Mouse (Mus musculus) embryonic facial prominence, embryonic 14.5 days (tissue): ENCODE measurements around the gene Ak3. TPM values are rescaled to one million over a fixed set of nuclear protein-coding genes. Genes with fewer than 3 reads are reported as not detected.
A peak's percentile ranks its signal among the peaks of the same experiment; 100 is the strongest.

ENCODE experiments used
- ATAC-seq: fragments of 200-750 bp; cut with Nextera tagmentation; 2 replicates; pipeline ENCODE4 v1.8.0; 2017; ENCODE audit warnings: low read depth, moderate number of reproducible peaks, moderate TSS enrichment
- DNase-seq: peaks from one replicate; pipeline ENCODE4 v3.0.0-alpha.2; 2015; ENCODE audit warnings: low spot score
- H3K27ac ChIP-seq: fragments of 300-500 bp; sonication (generic); replicated peaks from 2 replicates; pipeline ENCODE4 v1.5.1; 2014; ENCODE audit warnings: low read depth, mild to moderate bottlenecking, low read length, moderate library complexity
- H3K27me3 ChIP-seq: fragments of 300-500 bp; sonication (generic); replicated peaks from 2 replicates; pipeline ENCODE4 v1.6.1; 2014; ENCODE audit warnings: low read length; ENCODE audit not compliant: control insufficient read depth, insufficient read depth
- H3K36me3 ChIP-seq: fragments of 300-500 bp; sonication (generic); 2 replicates; pipeline ENCODE4 v1.6.1; 2014; ENCODE audit warnings: low read length, mixed read lengths; ENCODE audit not compliant: control insufficient read depth, insufficient read depth
- H3K4me1 ChIP-seq: fragments of 300-500 bp; sonication (generic); 2 replicates; pipeline ENCODE4 v1.6.1; 2014; ENCODE audit warnings: antibody characterized with exemption, low read length; ENCODE audit not compliant: control insufficient read depth, insufficient read depth
- H3K4me2 ChIP-seq: fragments of 300-500 bp; sonication (generic); 2 replicates; pipeline ENCODE4 v1.6.1; 2014; ENCODE audit warnings: low read depth, mild to moderate bottlenecking, low read length, moderate library complexity, mixed read lengths
- H3K4me3 ChIP-seq: fragments of 300-500 bp; sonication (generic); 2 replicates; pipeline ENCODE4 v1.5.1; 2014; ENCODE audit warnings: low read depth, mild to moderate bottlenecking, low read length
- H3K9ac ChIP-seq: fragments of 300-500 bp; sonication (generic); 2 replicates; pipeline ENCODE4 v1.6.1; 2014; ENCODE audit warnings: low read depth, mild to moderate bottlenecking, low read length, moderate library complexity, mixed read lengths
- H3K9me3 ChIP-seq: fragments of 300-500 bp; sonication (generic); 2 replicates; pipeline ENCODE4 v1.6.1; 2016; ENCODE audit warnings: low read length; ENCODE audit not compliant: control insufficient read depth
- WGBS: fragments of 180-500 bp; shearing (Covaris S2); extraction: QIAGEN DNeasy Blood & Tissue Kit; methylation state at CpG from one replicate; pipeline ENCODE4 v1.1.7; 2014; 5-methylcytosine and 5-hydroxymethylcytosine counted together
- polyA plus RNA-seq: library from polyadenylated mRNA; unstranded; fragments of >200 nt; fragmentation: Nextera tagmentation; extraction: Ambion mirVana; gene quantifications from 2 replicates; pipeline ENCODE4 v1.2.1, GENCODE M21; 2014

Gene Ak3
- polyA plus RNA-seq, result 93.5 and 95.5 TPM in 2 replicates

GRCm38 (mm10) chr19:29047334-29048170 lies at the start of gene Ak3:
Gene Ak3, minus strand, starts transcription at chr19:29047961.
- Histone ChIP-seq H3K27me3 (no peaks in the 10 kb centered on the region), H3K9ac (peak within 1 kb of the TSS; percentile 79), H3K27ac (peak within 1 kb of the TSS; percentile 86), H3K4me2 (peak within 1 kb of the TSS; percentile 56), H3K9me3 (no peaks in the 10 kb centered on the region), H3K4me1 (peaks cover 9% of the 10 kb centered on the region; the same call in 1 of the 2 replicates), H3K36me3 (no peaks in the 10 kb centered on the region), H3K4me3 (peak within 1 kb of the TSS; percentile 69)
- DNase-seq (peak; percentile 81), ATAC-seq (peak; percentile 90)
- 0% methylated on average over 42 of the region's 68 CpGs for WGBS

GRCm38 (mm10) chr19:29092194-29092593 lies 44.4 kb upstream of the Ak3 start:
- ATAC-seq, result no peak
- Histone ChIP-seq H3K4me2 (no peak overlapping the region), H3K4me3 (no peak overlapping the region), H3K9me3 (no peaks in the 10 kb centered on the region), H3K27ac (no peak overlapping the region), H3K4me1 (no peaks in the 10 kb centered on the region), H3K36me3 (no peaks in the 10 kb centered on the region), H3K9ac (no peak overlapping the region), H3K27me3 (no peaks in the 10 kb centered on the region)
- no peak for DNase-seq

DNA sequence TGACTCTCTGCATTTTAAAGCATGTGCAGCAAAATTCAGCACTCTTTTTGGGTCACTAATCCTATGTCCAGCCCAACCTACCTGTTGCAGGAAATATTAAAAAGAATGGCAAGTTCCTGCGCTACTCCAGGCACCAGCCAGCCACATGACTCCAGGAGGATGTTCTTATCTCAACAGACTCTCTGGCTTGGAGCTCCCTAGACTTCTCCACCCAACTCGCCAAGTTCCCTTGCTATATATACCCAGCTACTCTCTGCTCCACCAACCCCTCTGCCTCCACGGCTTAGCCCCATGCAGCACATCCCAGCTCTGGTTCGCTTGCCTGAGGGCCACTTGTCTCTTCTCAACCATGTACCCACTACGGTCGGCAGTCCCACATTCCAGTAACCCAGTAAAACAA lies 40.9 kb upstream of the Ak3 start:
- WGBS, result 79% methylated on average over 6 of the region's 6 CpGs
- ATAC-seq (no peak), DNase-seq (no peak)
- no peak overlapping the region for H3K9ac ChIP-seq
- no peaks in the 10 kb centered on the region for H3K9me3 ChIP-seq
- no peak overlapping the region for H3K4me2 ChIP-seq
- no peak overlapping the region for H3K27ac ChIP-seq
- no peaks in the 10 kb centered on the region for H3K27me3 ChIP-seq
- H3K36me3 ChIP-seq, result no peaks in the 10 kb centered on the region
- H3K4me3 ChIP-seq, result no peak overlapping the region
- no peaks in the 10 kb centered on the region for H3K4me1 ChIP-seq

DNA sequence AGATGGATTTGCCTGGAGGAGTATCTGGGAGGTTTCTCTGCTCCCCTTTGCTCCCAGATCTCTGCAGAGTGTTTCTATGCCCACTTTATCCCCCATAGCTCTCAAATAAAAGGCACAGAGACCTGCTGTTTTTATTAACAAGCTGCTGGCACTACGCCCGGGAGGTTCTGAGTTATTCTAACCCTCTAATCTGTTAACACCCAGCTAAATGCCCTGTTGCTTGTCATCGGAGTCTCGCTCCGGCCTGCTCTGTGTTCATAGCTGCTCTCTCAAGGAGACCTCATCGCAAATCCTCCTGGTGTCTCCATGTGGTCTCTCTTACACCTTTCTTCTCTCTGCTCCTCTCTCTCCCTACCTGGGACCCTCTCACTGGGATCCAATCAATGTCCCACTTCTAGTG lies 27.0 kb upstream of the Ak3 start:
- Histone ChIP-seq H3K4me1 (no peaks in the 10 kb centered on the region), H3K27me3 (no peaks in the 10 kb centered on the region), H3K9ac (no peak overlapping the region), H3K4me2 (no peak overlapping the region), H3K4me3 (no peak overlapping the region), H3K27ac (no peak overlapping the region), H3K9me3 (no peaks in the 10 kb centered on the region), H3K36me3 (no peaks in the 10 kb centered on the region)
- 48% methylated on average over 6 of the region's 6 CpGs for WGBS
- ATAC-seq (peak; percentile 67), DNase-seq (peak; percentile 89)

DNA sequence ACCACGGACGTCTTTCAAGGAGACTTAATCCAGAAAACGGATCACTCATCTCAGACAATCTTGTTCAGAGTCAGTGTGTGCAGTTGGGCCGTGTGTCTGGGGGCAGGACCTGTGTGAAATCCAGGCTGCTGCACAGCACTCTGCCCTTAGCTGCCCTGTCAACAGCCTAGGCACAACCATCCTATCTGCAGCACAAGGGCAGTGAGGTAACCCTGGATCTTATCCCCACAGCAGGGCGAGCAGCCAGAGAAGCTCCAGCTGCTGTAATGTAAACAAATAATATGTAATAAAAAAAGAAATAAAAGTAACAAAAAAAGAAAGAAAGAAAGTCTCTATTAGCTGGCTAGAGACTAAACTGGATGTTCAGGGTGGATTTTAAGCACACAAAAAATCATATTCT lies 21.4 kb upstream of the Ak3 start:
- Histone ChIP-seq H3K4me1 (peaks cover 8% of the 10 kb centered on the region; the same call in 1 of the 2 replicates), H3K36me3 (no peaks in the 10 kb centered on the region), H3K9ac (no peak overlapping the region), H3K27me3 (no peaks in the 10 kb centered on the region), H3K27ac (no peak overlapping the region), H3K4me3 (no peak overlapping the region), H3K4me2 (no peak overlapping the region), H3K9me3 (no peaks in the 10 kb centered on the region)
- WGBS, result 74% methylated on average over 5 of the region's 5 CpGs
- no peak for ATAC-seq
- DNase-seq, result no peak

- Histone ChIP-seq H3K9me3 (no peaks in the 10 kb centered on the region), H3K4me1 (peaks cover 8% of the 10 kb centered on the region; the same call in 1 of the 2 replicates), H3K4me2 (peak overlapping the region; percentile 38), H3K27ac (no peak overlapping the region), H3K9ac (peak overlapping the region; percentile 8; the same call in 1 of the 2 replicates), H3K4me3 (peak overlapping the region; percentile 24), H3K27me3 (no peaks in the 10 kb centered on the region), H3K36me3 (no peaks in the 10 kb centered on the region)
- ATAC-seq (peak; percentile 21; the same call in 1 of the 2 replicates), DNase-seq (peak; percentile 67)
- WGBS, result 20% methylated on average over 11 of the region's 11 CpGs
These were observed 19.3 kb upstream of the Ak3 start for GRCm38 (mm10) chr19:29066981-29067471.

DNA sequence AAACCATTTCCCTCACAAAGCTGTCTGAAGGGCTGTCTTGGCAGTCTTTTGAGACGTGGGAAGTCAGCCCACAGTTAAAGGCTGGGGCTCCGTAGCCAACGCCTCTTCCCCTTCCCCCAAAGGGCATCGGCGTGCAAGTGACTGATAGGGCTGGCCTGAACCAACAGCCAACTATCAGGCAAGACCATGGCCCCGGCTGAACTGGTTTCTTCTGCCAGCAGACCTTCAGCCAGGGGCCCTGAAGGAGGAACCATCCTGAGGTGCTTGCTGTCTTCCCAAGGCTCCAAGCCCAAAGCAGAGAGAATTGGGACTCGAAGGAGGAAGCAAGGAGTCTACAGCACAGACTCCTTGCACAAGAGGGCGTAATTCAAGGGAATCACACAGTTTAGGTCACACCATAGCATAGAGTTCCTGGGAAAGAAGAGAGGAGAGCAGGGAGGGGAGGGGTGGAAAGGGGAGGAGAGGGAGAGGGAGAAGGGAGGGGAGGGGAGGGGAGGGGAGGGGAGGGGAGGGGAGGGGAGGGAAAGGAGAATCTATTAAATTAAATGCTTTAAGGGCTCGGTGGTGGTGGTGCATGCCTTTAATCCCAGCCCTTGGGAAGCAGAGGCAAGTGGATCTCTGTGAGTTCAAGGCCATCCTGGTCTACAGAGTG lies 16.8 kb upstream of the Ak3 start:
- DNase-seq (no peak), ATAC-seq (peak; percentile 15; the same call in 1 of the 2 replicates)
- Histone ChIP-seq H3K4me3 (peak overlapping the region; percentile 24; the same call in 1 of the 2 replicates), H3K36me3 (no peaks in the 10 kb centered on the region), H3K27me3 (no peaks in the 10 kb centered on the region), H3K9me3 (no peaks in the 10 kb centered on the region), H3K9ac (0 out of 2 replicates have a peak overlapping the region, but pooled peaks have one; percentile 34), H3K4me1 (peaks cover 10% of the 10 kb centered on the region; the same call in 1 of the 2 replicates), H3K27ac (peak overlapping the region; percentile 13; the same call in 1 of the 2 replicates), H3K4me2 (peak overlapping the region; percentile 50)
- 55% methylated on average over 9 of the region's 9 CpGs for WGBS

DNA sequence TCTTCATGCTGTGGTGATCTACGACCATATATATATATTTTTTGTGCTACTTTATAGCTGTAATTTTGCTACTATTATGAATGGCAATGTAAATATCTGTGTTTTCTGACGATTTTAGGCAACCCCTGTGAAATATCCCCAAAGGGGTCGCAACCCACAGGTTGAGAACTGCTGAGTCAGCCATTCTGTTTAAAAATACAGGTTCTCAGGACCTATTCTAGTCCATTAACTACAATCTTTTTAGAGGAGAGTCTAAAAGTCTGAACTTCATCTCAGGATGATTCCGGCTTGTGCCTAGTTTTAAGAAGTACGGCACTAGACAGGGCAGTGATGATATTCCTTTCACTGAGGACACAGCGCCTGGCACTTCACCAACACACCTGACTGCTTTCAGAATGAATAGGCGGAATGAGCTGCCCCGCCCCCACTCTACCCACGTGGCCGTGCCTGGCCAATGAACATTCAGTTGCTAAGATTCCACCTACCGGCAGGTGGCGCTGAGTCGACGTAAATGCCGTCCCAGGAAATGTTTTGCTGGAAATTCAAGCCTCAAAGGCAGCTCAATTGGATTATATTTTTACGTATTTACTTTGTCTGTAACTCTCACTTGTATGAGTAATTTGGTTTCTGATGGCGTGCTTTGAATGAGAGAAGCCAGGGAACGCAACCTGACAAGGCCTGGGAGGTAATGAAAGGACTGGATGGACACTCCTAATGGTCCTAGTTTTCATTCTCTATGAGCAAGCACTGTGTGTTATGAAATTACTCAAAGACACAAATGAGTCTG lies 16.0 kb upstream of the Ak3 start:
- Histone ChIP-seq H3K9me3 (no peaks in the 10 kb centered on the region), H3K36me3 (no peaks in the 10 kb centered on the region), H3K27me3 (no peaks in the 10 kb centered on the region), H3K9ac (peak overlapping the region; percentile 34; the same call in 1 of the 2 replicates), H3K4me2 (peak overlapping the region; percentile 50), H3K4me1 (peaks cover 10% of the 10 kb centered on the region; the same call in 1 of the 2 replicates), H3K4me3 (peak overlapping the region; percentile 24), H3K27ac (peak overlapping the region; percentile 13; the same call in 1 of the 2 replicates)
- 16% methylated on average over 18 of the region's 18 CpGs for WGBS
- ATAC-seq (peak; percentile 79), DNase-seq (peak; percentile 94)
